Mouse (Mus musculus) ES-Bruce4 (cell line): ENCODE data around the gene Hat1.
A peak's percentile ranks its signal among the peaks of the same experiment; 100 is the strongest.

Experiments used
- CTCF ChIP-seq: IDR thresholded peaks from one replicate; pipeline ENCODE4 v1.8.1; 2011; ENCODE audit warnings: low read depth, low read length
- EP300 ChIP-seq: IDR thresholded peaks from 2 replicates; pipeline ENCODE4 v1.6.1; 2011; ENCODE audit warnings: low read depth, low read length; ENCODE audit not compliant: insufficient read depth
- POLR2A ChIP-seq: IDR thresholded peaks from one replicate; pipeline ENCODE4 v1.8.1; 2011; ENCODE audit warnings: low read length; ENCODE audit not compliant: insufficient read depth

GRCm38 (mm10) chr2:71376433-71376906 lies 12.3 kb upstream of the Hat1 start:
- TF ChIP-seq POLR2A (peak; percentile 35), CTCF (no peak), EP300 (no peak)
